Mouse (Mus musculus): Measurements from ENCODE around the gene Mettl9. TPM values are rescaled to one million over a fixed set of nuclear protein-coding genes. Genes with fewer than 3 reads are reported as not detected.
A peak's percentile ranks its signal among the peaks of the same experiment; 100 is the strongest.

Gene Mettl9
- total RNA-seq, 4 experiments from 2014 or later, result 104 to 126 (median 113) TPM

- peak; percentile 42 for DNase-seq
Observed at GRCm38 (mm10) chr7:121045671-121046453, 11.6 kb downstream of the Mettl9 start.

- no peak for DNase-seq
Observed at GRCm38 (mm10) chr7:121047624-121048023, 13.4 kb downstream of the Mettl9 start.

GRCm38 (mm10) chr7:121053071-121053470 lies 18.8 kb downstream of the Mettl9 start:
- no peak for DNase-seq

GRCm38 (mm10) chr7:121059477-121060218 lies 25.4 kb downstream of the Mettl9 start:
- no peak for DNase-seq

GRCm38 (mm10) chr7:121064309-121064708 lies 30.1 kb downstream of the Mettl9 start:
- no peak for DNase-seq

- DNase-seq, result no peak
Observed at GRCm38 (mm10) chr7:121071276-121071675, 37.0 kb downstream of the Mettl9 start.

GRCm38 (mm10) chr7:121072506-121072905 lies 38.3 kb downstream of the Mettl9 start:
- DNase-seq, result no peak

GRCm38 (mm10) chr7:121074281-121074680 lies 40.0 kb downstream of the Mettl9 start, which contains the start of gene Igsf6:
Gene Igsf6, minus strand, starts transcription at chr7:121074572.
- DNase-seq, result no peak

GRCm38 (mm10) chr7:121074801-121075400 lies 40.7 kb downstream of the Mettl9 start:
- DNase-seq, result no peak

GRCm38 (mm10) chr7:121075416-121075815 lies 41.2 kb downstream of the Mettl9 start:
- DNase-seq, result no peak

GRCm38 (mm10) chr7:121077311-121077710 lies 43.1 kb downstream of the Mettl9 start:
- no peak for DNase-seq

GRCm38 (mm10) chr7:121077829-121078228 lies 43.6 kb downstream of the Mettl9 start:
- peak; percentile 38 for DNase-seq

- no peak for DNase-seq
Observed at GRCm38 (mm10) chr7:121081350-121081749, 47.1 kb downstream of the Mettl9 start, which contains the start of gene Otoa. Gene Otoa, plus strand, starts transcription at chr7:121081650.

GRCm38 (mm10) chr7:121081816-121082215 lies 47.6 kb downstream of the Mettl9 start:
- no peak for DNase-seq

- DNase-seq, result no peak
Observed at GRCm38 (mm10) chr7:121082949-121083513, 48.8 kb downstream of the Mettl9 start.

- DNase-seq, result no peak
Observed at GRCm38 (mm10) chr7:121084840-121085453, 50.7 kb downstream of the Mettl9 start.

- no peak for DNase-seq
Observed at GRCm38 (mm10) chr7:121085500-121085899, 51.3 kb downstream of the Mettl9 start.

GRCm38 (mm10) chr7:121088745-121089144 lies 54.5 kb downstream of the Mettl9 start:
- no peak for DNase-seq

GRCm38 (mm10) chr7:121090748-121091147 lies 56.5 kb downstream of the Mettl9 start:
- DNase-seq, result no peak

GRCm38 (mm10) chr7:121093026-121093425 lies 58.8 kb downstream of the Mettl9 start:
- DNase-seq, result no peak

- no peak for DNase-seq
Observed at GRCm38 (mm10) chr7:121098614-121099389, 64.6 kb downstream of the Mettl9 start.
